Mouse (Mus musculus): ENCODE data around the gene AC141477.1. TPM values are rescaled to one million over a fixed set of nuclear protein-coding genes. Genes with fewer than 3 reads are reported as not detected.
A peak's percentile ranks its signal among the peaks of the same experiment; 100 is the strongest.

AC141477.1 gene
- polyA plus RNA-seq, 1 experiment from 2014 or later = not detected

DNA sequence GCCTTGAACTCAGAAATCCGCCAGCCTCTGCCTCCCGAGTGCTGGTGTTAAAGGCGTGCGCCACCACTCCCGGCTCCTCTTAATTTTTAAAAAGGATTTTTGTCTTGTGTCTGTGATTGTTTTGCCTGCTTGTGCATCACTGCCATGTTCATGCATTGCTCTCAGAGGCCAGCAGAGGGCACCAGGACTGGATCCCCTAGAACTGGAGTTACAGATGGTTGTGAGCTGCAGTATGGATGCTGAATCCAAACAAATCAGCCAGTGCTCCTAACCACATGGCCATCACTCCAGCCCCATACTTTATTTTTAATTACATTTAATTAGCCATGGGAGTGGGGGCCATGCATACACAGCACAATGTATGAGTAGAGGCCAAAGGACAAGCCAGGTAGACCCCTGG lies 15.0 kb upstream of the AC141477.1 start:
- ATAC-seq (ENCODE audit: insufficient number of reproducible peaks, low FRiP score, low TSS enrichment, low read depth) = no peak
- Histone ChIP-seq H3K27ac (replicated peaks) (no peak overlapping the region), H3K4me3 (replicated peaks) (no peak overlapping the region), H3K4me1 (no peaks in the 10 kb centered on the region), H3K4me2 (replicated peaks) (no peak overlapping the region), H3K27me3 (no peaks in the 10 kb centered on the region), H3K36me3 (0 out of 2 replicates have a peak, but pooled peaks cover 3% of the 10 kb centered on the region), H3K9me3 (replicated peaks) (no peaks in the 10 kb centered on the region), H3K9ac (no peak overlapping the region)
- 53% methylated on average over 5 of the region's 5 CpGs for WGBS

DNA sequence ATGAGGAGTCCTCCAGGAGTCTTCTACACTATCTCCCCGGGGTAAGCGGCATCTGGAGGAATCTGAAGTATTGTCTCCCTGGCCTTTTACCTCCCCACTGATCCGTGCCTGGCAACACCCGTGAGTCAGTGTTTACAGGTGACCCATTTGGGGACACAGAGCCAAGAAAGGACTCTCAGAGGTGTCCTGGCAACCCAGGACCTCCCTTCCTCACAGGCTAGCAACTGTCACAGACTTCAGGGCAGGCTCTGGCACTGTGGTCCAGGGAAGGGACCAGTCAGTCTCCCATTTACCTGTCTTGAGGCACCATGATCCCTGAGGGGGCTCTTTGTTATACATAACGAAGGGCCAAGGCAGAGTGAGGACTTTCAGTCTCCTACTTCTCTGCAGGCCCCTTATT lies 8.6 kb upstream of the AC141477.1 start, which contains the start of gene 2610028H24Rik:
2610028H24Rik (plus strand) TSS at position 231 of the 400 bp plus-strand sequence.
- no peaks in the 10 kb centered on the region for H3K27me3 ChIP-seq
- no peaks in the 10 kb centered on the region for H3K9me3 ChIP-seq (replicated peaks)
- 61% methylated on average over 5 of the region's 5 CpGs for WGBS
- no peak within 1 kb of the TSS for H3K9ac ChIP-seq
- H3K4me2 ChIP-seq (replicated peaks) = no peak within 1 kb of the TSS
- H3K4me3 ChIP-seq (replicated peaks) = no peak within 1 kb of the TSS
- no peaks in the 10 kb centered on the region for H3K36me3 ChIP-seq
- peaks cover 5% of the 10 kb centered on the region for H3K4me1 ChIP-seq
- no peak for ATAC-seq (ENCODE audit: insufficient number of reproducible peaks, low FRiP score, low TSS enrichment, low read depth)
- H3K27ac ChIP-seq (replicated peaks) = no peak within 1 kb of the TSS; the same call in 1 of the 2 replicates

DNA sequence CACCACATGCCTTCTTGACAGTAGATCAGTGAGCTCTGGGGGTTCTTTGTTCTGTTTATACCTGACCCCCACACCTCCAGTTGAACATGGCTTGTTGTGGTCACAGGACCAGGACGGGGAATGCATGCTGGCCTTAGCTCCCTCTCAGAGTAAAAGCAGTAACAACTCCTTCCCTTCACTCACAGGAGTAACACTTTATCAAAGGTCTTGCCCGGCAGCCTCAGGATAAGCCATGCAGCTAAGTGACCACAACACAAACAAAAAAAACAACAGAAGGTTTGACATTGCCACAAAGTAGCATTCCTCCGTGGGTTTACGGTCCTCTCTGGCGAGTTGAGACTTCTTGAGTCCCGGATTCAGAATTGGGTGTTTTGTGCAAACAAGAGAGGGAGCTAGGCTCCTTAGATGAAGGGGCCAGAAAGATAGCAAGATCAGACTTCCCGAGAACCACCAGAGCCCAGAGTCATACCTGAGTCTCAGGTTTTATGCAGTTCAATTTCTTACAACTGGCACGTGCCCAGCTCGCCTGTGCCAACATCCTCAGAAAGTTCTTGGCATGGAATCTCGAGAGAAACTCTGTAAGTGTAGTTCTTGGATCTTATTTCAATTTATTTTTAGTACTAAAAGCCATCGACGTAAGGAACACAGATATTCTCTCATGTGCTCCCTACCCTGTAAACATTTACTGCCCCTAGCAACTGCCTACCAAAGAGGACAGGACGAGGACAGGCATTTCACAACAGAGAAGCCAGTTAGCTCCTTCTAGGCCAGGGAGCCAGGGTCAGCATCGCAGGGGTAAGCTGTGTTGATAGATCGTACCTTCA lies 7.4 kb upstream of the AC141477.1 start:
- no peak overlapping the region; the same call in 1 of the 2 replicates for H3K27ac ChIP-seq (replicated peaks)
- no peaks in the 10 kb centered on the region for H3K27me3 ChIP-seq
- no peaks in the 10 kb centered on the region for H3K36me3 ChIP-seq
- H3K9me3 ChIP-seq (replicated peaks) = no peaks in the 10 kb centered on the region
- H3K4me1 ChIP-seq = peaks cover 13% of the 10 kb centered on the region
- ATAC-seq (ENCODE audit: insufficient number of reproducible peaks, low FRiP score, low TSS enrichment, low read depth) = no peak
- WGBS = 68% methylated on average over 15 of the region's 15 CpGs
- no peak overlapping the region for H3K4me2 ChIP-seq (replicated peaks)
- no peak overlapping the region for H3K9ac ChIP-seq
- no peak overlapping the region for H3K4me3 ChIP-seq (replicated peaks)

DNA sequence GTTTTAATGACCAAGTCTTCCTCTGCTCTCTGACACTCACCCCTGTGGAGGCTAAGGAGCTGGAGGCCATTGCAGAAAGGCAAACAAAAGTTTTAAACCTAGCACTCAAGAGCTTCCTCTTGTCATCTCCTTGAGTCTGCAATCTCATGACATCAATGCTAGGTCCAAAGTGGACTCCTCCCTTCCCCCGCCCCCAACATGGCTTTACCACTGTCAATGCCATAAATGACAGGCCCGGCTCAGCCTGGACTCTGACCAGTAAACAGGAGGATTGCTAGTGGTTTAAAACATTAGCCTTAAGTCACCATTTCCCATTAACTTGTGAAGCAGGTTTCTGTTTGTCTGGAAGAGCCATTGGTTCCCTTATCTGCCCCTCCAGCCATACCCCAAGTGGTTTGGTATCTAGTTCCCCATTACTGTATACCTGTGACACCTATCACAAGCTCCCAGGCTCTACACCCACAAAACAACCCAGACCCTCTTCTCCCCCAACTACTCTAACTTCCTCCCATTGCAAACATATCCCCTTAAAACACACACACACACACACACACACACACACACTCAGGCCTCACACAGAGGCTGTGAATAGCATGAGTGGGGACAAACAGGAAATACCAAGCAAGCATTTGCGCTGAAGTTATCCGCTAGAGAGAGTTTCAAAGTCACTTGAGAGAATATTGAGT lies 5.9 kb upstream of the AC141477.1 start:
- no peak overlapping the region for H3K27ac ChIP-seq (replicated peaks)
- no peak for ATAC-seq (ENCODE audit: insufficient number of reproducible peaks, low FRiP score, low TSS enrichment, low read depth)
- no peak overlapping the region for H3K4me3 ChIP-seq (replicated peaks)
- H3K4me1 ChIP-seq = peaks cover 20% of the 10 kb centered on the region
- H3K36me3 ChIP-seq = no peaks in the 10 kb centered on the region
- H3K27me3 ChIP-seq = no peaks in the 10 kb centered on the region
- no peaks in the 10 kb centered on the region for H3K9me3 ChIP-seq (replicated peaks)
- no peak overlapping the region for H3K9ac ChIP-seq
- H3K4me2 ChIP-seq (replicated peaks) = no peak overlapping the region
- 72% methylated on average over 4 of the region's 4 CpGs for WGBS

DNA sequence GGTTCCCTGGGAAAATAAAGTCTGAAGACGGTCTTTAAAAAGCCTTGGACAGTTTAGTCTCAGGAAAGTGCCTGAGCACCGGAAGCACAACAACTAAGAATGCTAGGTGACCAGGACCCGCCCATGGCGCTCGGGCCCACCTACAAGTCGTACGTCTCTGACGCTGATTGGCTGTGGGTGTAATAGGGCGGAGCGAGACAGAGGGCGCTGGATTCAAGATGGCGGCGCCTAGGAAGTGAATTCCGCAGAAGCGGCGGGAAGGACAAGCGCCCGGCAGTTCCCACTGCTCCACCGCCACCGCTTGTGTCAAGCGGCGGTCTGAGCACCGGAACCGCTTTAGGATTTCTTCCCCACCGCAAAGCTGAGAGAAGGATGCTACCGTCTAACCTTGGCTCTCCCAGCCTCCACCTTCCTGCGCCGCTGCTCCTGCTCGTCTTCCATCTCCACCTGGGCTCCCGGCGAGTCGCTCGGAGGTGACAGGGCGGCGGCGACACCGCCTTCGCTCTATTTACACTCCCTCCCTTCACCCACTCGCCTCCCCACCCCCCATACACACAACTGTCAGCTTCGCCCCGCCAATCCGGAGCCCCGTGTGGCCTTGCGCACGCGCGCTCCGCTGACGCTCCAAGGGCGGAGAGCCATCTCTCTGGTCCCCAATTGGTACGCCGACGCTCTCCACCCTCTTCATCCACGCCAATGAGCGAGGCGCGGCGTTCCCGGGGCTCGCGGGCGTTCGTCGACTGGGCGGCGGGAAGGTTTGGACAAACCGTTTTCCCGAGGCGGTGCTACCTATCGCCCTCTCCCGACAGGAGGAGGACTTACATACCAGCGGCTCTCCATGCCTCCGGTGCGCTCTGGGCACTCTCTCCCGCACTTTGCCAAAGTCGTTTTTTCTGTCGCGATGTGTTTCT lies 2.2 kb upstream of the AC141477.1 start, which contains the start of gene Pcnt:
Pcnt (minus strand) TSS at position 609 of the 911 bp plus-strand sequence.
- ATAC-seq (ENCODE audit: insufficient number of reproducible peaks, low FRiP score, low TSS enrichment, low read depth) = peak; percentile 99
- Histone ChIP-seq H3K27ac (replicated peaks) (peak within 1 kb of the TSS; percentile 97), H3K4me1 (peaks cover 17% of the 10 kb centered on the region), H3K27me3 (no peaks in the 10 kb centered on the region), H3K36me3 (peaks cover 20% of the 10 kb centered on the region), H3K4me2 (replicated peaks) (peak within 1 kb of the TSS; percentile 82), H3K9me3 (replicated peaks) (no peaks in the 10 kb centered on the region), H3K4me3 (replicated peaks) (peak within 1 kb of the TSS; percentile 79), H3K9ac (peak within 1 kb of the TSS; percentile 73)
- under 1% methylated on average over 78 of the region's 78 CpGs for WGBS

DNA sequence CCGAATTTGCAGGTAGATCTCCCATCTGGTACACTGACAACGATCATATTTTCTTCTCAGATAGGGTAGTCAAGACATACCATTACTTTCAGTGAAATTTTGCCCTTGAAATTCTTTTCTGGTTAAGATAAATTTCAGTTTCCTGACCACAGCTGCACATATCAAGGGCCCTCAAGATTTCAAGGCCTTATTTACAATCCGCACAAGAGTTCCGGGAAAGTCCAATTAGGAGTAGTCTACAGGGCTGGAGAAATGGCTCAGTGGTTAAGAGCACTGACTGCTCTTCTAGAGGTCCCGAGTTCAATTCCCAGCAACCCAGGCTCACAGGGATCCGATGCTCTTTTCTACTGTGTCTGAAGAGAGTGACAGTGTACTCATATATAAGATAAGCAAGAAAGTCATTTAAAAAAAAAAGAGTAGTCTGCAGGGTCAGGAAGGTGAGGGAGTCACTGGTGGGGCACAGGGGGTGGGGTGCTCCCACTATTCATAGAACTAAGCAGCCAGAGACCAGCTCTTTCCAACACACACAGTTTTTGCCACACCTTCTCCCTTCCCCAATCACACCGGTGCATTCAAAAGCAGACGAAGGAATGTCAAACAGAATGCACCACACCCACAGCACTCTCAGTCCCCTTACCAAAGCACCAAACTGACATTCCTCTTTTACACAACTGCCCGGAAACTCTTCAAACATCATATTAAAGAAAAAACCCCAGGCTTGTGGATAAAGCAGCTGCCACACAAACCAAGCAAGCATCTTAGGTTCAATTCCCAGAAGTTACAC lies 945 bp downstream of the AC141477.1 start:
- no peaks in the 10 kb centered on the region for H3K9me3 ChIP-seq (replicated peaks)
- no peaks in the 10 kb centered on the region for H3K27me3 ChIP-seq
- H3K27ac ChIP-seq (replicated peaks) = no peak overlapping the region
- H3K36me3 ChIP-seq = peaks cover 51% of the 10 kb centered on the region
- WGBS = 87% methylated on average over 9 of the region's 9 CpGs
- no peak overlapping the region for H3K4me2 ChIP-seq (replicated peaks)
- H3K9ac ChIP-seq = no peak overlapping the region
- no peak for ATAC-seq (ENCODE audit: insufficient number of reproducible peaks, low FRiP score, low TSS enrichment, low read depth)
- no peak overlapping the region for H3K4me3 ChIP-seq (replicated peaks)
- peaks cover 17% of the 10 kb centered on the region for H3K4me1 ChIP-seq

DNA sequence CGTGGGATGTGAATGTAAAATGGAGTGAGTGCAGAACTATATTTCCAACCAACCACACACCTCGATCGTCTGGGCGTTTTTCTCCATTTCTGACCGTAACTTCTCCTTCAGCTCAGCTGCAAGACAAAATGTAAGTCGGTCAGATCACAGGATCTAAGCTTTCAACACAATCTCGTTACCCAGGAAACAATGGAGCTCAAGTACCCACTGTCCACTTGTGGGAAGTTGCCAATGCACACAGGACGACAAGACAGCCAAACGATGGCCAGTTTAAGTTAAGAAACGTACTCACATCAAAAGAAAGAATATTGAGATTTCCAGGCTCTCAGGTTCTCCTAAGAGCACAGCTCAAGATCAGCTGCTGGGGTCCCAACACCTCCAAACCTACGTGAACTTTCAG lies 6.3 kb downstream of the AC141477.1 start:
- no peak overlapping the region for H3K9ac ChIP-seq
- 93% methylated on average over 11 of the region's 11 CpGs for WGBS
- H3K27me3 ChIP-seq = no peaks in the 10 kb centered on the region
- H3K4me3 ChIP-seq (replicated peaks) = no peak overlapping the region
- no peak overlapping the region for H3K4me2 ChIP-seq (replicated peaks)
- no peaks in the 10 kb centered on the region for H3K9me3 ChIP-seq (replicated peaks)
- peaks cover 96% of the 10 kb centered on the region for H3K36me3 ChIP-seq
- H3K4me1 ChIP-seq = no peaks in the 10 kb centered on the region
- H3K27ac ChIP-seq (replicated peaks) = no peak overlapping the region
- no peak for ATAC-seq (ENCODE audit: insufficient number of reproducible peaks, low FRiP score, low TSS enrichment, low read depth)

DNA sequence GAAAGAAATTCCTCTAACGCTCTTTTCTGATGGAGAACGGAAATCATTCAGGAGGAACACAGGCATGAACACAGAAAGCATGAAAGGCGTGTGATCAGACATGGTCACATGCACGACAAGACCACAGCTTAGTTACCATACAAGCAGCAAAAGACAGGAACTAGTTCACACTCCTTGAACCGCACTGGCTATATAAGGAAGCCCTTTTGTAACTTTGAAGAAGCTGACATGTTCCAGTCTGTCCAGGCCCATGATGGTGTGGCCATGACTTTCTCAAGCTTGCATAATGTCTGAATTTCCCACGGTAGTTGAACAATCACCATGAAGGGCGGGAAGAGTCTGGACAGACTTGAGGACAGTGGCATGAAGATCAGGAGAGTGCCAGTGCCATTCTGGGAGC lies 14.6 kb downstream of the AC141477.1 start:
- Histone ChIP-seq H3K27ac (replicated peaks) (no peak overlapping the region), H3K4me1 (no peaks in the 10 kb centered on the region), H3K4me2 (replicated peaks) (no peak overlapping the region), H3K9me3 (replicated peaks) (no peaks in the 10 kb centered on the region), H3K36me3 (peaks cover 96% of the 10 kb centered on the region), H3K9ac (no peak overlapping the region), H3K27me3 (no peaks in the 10 kb centered on the region), H3K4me3 (replicated peaks) (no peak overlapping the region)
- ATAC-seq (ENCODE audit: insufficient number of reproducible peaks, low FRiP score, low TSS enrichment, low read depth) = no peak
- 95% methylated on average over 7 of the region's 7 CpGs for WGBS

DNA sequence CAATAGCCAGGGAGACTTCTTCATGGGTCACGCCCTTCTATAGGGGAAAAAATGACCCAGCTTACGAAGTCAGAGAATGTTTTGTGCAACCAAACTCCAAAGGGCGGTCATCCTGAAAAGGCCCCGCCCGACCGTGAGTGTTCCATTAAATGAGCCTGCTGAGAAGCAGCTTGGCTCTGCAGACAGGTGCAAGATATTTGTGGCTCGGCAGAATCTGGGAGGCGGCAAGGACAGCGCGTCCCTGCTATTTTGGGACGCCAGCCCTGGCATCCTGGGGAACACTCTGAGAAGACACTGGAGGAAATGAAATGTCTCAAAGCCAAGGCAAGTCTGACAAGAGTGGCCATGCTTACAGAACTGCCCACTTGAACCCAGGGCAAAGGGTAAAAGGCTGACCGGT lies 23.4 kb downstream of the AC141477.1 start:
- Histone ChIP-seq H3K27ac (replicated peaks) (no peak overlapping the region), H3K27me3 (no peaks in the 10 kb centered on the region), H3K4me2 (replicated peaks) (no peak overlapping the region), H3K4me3 (replicated peaks) (no peak overlapping the region), H3K4me1 (no peaks in the 10 kb centered on the region), H3K9me3 (replicated peaks) (no peaks in the 10 kb centered on the region), H3K9ac (no peak overlapping the region), H3K36me3 (peaks cover 92% of the 10 kb centered on the region)
- 87% methylated on average over 12 of the region's 12 CpGs for WGBS
- no peak for ATAC-seq (ENCODE audit: insufficient number of reproducible peaks, low FRiP score, low TSS enrichment, low read depth)

DNA sequence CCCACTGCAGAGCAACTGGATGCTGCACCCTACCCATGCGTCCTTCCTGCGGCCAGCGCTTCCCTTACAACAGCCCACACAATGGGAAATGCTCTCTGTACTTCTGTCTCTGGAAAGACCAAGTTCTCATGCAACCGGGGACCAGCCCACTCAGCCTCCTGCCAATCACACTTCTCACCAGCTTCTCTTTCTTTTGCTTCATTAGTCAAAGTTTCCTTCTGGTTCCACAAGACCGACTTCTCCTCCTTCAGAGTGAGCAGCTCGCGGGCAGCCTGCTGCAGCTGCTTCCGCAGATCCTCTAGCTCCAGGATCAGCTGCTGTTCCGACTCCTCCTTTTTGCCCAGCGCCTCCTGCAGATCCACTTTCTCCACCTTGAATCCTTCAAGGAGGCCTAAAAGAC lies 31.7 kb downstream of the AC141477.1 start:
- ATAC-seq (ENCODE audit: insufficient number of reproducible peaks, low FRiP score, low TSS enrichment, low read depth) = no peak
- H3K4me1 ChIP-seq = no peaks in the 10 kb centered on the region

More for the DNA sequence above, 31.7 kb downstream of the AC141477.1 start:
- Histone ChIP-seq H3K36me3 (peaks cover 78% of the 10 kb centered on the region), H3K27me3 (no peaks in the 10 kb centered on the region), H3K4me3 (replicated peaks) (no peak overlapping the region), H3K9ac (no peak overlapping the region), H3K9me3 (replicated peaks) (no peaks in the 10 kb centered on the region), H3K27ac (replicated peaks) (no peak overlapping the region), H3K4me2 (replicated peaks) (no peak overlapping the region)
- WGBS = 93% methylated on average over 10 of the region's 10 CpGs
